Mouse (Mus musculus) retina, postnatal 7 days (tissue): ENCODE results near the gene Sept10.
A peak's percentile ranks its signal among the peaks of the same experiment; 100 is the strongest.
"Not testable (repeated sequence)": the region's sequence is repeated elsewhere in the genome, so short reads cannot be mapped to it uniquely, and the experiment has no call there.

Experiments
- DNase-seq: peaks from one replicate; pipeline ENCODE4 v3.0.0-alpha.2; 2012; ENCODE audit warnings: low read depth, low spot score

The Sept10 gene

GRCm38 (mm10) chr10:59127637-59128036, 94.0 kb downstream of the Sept10 start:
- no peak for DNase-seq

GRCm38 (mm10) chr10:59125497-59125896, 96.2 kb downstream of the Sept10 start:
- DNase-seq = no peak

DNA sequence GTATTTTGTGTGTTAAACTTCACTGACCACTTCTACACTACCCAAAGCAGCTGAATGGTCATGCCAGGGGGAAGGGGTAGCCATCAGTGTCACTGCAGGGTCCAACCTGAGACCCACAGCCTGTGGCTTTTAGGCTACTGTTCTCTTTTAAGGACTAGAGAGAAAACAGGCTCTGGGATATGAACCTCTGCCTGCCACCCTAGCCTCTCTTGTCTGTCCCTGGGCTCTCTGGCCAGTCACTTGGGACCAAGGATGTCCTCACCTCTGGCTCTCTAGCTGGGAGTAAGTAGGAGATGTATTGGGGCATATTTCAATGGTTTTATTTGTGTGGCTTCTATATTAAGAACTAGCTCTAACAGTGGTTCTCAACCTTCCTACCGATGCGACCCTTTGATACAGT, 101.8 kb downstream of the Sept10 start:
- no peak for DNase-seq

- DNase-seq = no peak
These were observed 102.6 kb downstream of the Sept10 start for GRCm38 (mm10) chr10:59119001-59119400.

- no peak for DNase-seq
These were observed 104.1 kb downstream of the Sept10 start for GRCm38 (mm10) chr10:59117555-59117954.

DNA sequence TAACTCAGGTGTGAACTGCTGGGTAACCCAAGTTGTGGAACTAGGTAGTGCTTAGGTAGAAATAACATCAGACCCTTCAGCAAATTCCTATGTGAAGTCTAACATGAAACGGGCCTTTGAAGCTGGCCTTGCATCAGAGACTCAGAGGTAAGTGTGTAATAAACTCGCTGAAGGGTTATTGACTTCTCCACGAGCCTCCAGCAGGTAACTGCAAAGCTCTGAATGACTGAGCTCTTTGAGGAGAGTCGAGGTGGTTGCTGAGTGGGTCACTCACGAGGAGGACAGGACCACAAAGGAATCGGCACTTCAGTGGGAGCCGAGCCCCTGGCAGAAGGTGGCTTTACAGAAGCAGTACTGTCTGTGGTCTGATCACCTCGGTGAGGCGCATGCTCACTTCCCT, 105.3 kb downstream of the Sept10 start:
- DNase-seq = no peak

DNA sequence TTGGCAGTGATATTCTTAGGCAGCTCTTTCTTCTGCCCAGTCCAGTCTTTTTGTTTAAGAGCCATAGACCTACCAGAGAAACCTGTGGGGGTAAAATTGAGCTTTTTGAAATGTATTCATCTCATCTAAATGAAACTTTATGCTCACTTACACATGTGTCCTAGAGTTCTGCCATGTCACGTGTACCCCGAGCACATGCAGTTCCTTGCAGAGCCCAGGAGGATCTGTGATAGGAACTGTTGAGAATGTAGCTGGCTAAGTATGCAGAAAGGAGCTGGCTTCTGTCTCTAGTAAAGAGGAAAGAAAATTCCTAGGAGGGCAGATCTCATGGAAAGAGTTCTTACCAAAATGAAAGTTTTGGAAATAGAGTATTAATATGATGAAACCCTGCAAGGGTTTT, 106.0 kb downstream of the Sept10 start:
- DNase-seq = no peak

DNA sequence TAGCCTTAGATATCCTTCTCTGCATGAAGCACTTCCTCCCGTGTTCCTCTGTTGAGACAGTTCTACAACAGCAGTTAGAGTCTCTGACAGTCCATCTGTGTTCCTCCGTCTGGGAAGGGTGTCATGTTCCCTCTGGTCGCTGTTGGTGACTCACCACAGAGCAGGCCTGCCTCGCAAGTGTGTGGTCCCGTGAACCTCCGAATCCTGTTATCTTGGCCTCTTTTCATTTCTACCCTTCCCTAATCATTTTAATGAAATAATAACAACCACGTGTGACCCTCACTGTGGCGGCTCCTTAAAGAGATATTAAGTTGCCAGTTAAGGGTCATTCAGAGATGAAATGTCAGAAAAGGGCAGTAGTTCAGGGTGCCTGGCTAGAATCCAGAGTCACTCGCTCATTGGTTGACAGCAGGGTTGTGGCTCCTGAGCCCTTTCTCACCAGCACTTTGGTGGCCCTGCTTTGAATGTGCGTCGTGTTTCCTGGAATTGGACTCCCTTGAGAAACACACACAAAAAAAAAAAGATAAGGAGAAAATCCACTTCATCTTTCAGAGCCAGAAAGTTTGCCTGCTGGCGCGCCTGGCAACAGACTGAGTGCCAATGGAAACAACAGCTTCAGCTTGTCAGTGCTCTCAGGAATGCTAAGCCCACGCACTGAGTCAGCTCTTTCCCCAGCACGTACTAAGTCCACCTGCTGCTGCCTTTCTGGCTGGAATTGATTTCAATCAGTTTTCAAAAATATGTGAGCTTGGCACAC, 106.9 kb downstream of the Sept10 start:
- DNase-seq = no peak

DNA sequence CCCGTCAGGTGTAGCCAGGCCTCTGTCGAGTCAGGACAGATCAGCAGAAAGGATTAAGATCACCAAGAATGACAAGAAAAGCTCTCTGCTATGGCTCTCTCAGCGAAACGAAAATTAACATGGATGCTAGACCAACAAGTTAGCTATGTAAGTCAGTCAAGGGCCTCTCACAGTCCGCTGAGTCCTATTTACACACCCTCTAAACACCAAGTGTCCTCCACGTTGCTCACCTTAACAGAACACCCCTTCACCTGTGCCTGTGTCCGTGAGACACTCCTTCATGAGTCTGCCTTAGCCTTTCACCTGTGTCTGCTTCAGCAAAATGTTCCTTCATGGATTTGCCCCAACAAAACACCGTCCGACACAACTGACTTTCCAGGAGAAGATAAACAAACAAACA, 108.3 kb downstream of the Sept10 start:
- DNase-seq = no peak

DNA sequence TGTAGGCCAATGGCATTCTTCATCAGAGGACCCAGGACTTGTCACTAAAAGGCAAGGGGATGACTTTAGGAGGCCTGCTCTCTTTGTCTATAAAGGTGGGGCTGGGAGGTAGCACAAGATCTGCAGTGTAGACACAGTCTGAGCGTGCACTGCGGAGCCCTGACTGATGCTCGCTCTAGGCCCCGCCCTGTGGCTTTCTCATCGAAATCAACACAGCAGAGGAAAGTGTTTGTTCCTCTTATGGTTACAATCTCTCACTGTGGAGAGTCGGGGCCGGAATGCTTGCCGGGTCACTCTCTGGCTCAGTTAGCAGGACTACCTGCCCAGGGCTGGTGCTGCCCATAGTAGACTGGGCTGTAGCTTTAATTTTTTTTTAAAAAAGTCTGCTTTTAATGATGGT, 108.9 kb downstream of the Sept10 start:
- DNase-seq = no peak

GRCm38 (mm10) chr10:59110386-59110785, 111.3 kb downstream of the Sept10 start:
- DNase-seq = no peak

GRCm38 (mm10) chr10:59109015-59109414, 112.6 kb downstream of the Sept10 start:
- DNase-seq = peak; percentile 51

DNA sequence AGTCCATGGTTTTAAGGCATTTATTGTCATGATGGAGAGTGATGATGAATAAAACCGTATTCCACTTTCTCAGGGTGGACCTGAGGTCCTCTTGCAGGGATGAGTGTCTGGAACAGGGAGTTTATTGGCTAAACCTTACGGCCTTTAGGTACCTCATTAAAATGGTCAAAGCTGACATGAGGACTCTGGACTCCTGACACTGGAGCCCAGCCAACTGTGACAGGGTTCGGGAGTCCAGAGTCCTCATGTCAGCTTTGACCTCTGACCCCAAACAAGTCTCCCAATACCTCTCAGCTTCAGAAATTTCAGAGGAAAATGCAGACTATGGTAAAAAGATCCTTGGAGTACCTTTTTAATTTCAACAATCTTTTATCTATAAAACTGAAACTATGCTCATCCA, 115.0 kb downstream of the Sept10 start:
- DNase-seq = no peak

- no peak for DNase-seq
These were observed 115.8 kb downstream of the Sept10 start for GRCm38 (mm10) chr10:59105885-59106284.

DNA sequence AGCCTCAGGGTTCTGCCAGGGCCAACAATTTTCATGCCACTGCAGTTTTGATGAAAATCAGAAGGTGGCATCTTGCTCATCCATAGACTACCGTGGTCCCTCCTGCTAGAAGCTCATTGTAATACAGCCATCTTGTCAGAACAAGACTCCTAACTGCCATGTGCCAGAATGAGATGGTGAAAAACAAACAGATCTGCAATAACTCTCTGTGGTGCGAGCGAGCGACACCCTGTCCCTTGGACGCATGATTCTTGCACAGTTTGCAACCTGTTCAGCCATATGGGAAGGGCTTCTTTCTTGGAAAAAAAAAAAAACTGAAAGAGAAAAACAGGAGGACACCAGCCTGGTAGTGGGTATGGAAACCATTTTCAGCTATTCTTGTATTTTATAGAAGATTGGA, 117.0 kb downstream of the Sept10 start:
- no peak for DNase-seq

GRCm38 (mm10) chr10:59103076-59103475, 118.6 kb downstream of the Sept10 start:
- not testable (repeated sequence) for DNase-seq

GRCm38 (mm10) chr10:59091988-59092387, 129.7 kb downstream of the Sept10 start:
- no peak for DNase-seq
